Mouse (Mus musculus) liver (tissue): ENCODE data around the gene Paxx.

Experiments used
- DNase-seq: peaks from one replicate; pipeline ENCODE4 v3.0.0-alpha.2; 2020; ENCODE audit warnings: mixed read lengths

The Paxx gene

DNA sequence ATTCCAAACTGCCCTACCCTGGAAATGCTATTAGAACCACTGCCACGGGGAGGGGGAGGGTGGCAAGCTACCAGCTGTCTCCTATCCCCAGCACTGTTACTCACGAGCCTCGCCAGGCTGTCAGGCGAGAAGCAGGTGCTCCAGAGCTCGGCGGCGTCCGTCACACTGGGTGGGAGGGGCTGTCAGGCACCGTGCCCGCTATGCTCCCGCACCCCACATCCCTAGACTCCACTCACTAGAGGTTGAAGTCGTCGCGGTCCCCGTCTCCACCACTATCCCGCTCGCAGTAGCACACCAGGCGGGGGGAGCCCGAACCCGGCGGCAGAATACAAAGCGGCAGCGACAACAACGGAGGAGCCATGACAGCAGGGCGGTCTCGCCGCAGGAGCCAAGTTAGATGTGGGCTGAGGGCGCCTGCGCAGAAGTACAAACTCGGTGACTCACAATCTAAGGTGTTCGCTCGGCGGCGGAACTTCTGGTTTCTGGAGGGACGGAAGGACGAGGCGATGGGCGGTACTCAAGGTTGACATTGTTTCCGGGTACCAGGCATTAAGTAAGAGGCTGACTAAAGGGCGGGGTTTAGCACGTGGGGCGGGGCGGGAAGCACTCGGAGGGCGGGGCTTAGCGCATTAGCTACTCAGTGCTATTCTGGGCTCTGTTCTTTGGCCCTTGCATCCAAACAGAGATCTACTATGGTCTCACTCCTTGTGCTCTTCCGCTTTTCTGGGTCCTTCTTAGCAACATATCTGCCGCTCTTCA lies at the start of gene Paxx:
Paxx (minus strand) TSS at position 544 of the 759 bp plus-strand sequence.
- peak; percentile 94 for DNase-seq

DNA sequence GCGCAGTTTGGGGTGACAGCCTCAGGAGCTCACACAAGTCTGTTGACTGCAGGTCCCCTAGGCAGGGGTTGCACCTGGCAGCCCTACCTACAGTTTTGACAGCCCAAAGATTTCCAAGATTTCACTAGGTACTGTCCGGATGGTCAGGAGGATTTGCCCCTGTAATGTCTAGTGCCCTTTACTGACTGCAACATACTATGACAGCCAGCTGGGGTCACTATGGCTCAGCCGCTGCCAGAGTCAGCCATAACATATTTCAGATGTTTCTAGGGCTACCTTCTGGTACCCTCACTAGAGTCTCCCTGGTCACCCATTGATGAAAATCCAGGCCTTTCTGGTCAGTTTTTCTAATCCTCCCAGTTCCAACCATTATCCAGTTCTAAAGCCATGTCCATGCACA lies 49.0 kb upstream of the Paxx start:
- no peak for DNase-seq

DNA sequence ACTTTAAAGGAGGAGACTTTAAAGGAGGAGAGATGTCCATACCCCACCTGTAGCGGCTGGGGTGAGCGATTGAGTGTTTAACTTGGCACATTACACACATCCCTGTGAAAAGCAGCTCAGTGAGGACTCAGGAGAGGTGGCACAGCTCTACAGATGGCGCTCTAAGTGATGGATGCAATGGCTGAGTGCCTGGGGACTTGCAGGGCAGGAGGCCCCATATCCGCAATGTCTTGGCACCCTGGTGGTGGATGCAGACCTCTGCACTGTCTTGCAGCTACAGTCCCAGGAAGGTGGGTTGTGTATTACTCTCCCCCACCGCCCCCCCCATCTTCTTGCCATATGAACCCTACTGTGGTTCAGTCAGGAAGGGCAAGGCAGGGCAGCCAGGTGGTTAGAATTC lies 46.1 kb upstream of the Paxx start:
- DNase-seq = peak; percentile 21

DNA sequence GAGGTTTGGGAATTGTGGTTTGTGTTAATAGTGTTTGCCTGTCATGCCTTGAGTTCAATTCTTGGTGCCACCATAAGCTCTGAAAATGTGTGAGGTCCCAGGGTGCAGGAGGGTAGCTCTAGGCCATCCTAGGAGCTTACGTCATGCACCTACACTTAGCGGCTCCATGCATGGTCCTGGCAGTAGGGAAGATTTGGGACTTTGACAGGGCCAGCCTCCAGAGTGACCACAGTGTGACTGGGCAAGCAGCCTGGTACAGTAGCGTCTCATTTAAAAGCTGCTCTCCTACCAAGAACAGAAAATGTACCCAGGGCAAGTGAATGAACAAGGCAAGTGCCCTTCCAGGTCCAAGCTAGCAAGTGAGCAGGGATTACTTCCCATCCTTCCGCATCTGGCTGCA lies 45.0 kb upstream of the Paxx start:
- DNase-seq = no peak

DNA sequence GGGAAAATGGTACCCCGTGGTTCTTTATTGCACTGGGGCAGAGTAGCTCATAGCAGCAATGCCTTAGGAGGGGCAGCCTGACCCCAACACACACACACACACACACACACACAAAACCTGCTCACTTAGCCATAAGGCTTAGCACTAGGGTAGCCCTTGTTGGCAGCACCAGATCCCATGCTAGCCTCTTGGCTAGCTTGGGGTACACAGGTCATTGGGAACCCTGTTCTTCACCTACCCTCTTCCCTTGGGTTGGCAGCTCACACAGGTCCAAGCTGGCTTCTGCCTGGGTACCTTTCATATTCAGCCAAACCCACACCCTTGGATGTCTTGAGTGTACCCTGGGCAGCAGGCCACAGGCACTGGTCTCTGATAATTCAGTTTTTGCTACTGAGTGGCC lies 44.1 kb upstream of the Paxx start:
- DNase-seq = no peak

DNA sequence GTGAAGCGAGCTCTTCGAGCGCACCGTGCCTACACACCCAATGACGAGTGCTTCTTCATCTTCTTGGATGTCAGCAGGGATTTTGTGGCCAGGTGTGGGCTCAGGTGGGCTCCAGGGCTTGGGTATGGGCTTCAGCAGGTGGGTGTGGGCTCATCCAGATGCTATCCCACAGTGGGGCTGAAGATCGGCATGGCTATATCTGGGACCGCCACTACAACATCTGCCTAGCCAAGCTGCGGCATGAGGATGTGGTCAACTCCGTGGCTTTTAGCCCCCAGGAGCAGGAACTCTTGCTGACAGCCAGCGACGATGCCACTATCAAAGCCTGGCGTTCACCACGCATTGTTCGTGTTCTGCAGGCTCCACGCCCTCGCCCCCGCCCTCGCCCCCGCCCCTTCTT lies 43.6 kb upstream of the Paxx start:
- DNase-seq = no peak

DNA sequence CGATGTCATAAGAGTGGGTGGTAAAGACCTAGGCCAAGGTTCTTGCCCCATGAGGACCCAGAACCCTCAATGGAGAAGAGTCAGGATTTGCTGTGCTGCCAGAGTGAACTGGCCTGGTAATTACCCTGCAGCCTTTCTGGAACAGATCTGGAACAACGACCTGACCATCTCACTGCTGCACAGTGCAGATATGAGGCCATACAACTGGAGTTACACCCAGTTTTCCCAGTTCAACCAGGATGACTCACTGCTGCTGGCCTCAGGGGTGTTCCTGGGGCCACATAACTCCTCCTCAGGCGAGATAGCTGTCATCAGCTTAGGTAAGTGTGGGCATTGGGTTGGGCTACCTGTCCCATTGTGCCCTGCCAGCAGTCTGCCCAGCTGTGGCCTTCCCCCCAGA lies 41.8 kb upstream of the Paxx start:
- peak; percentile 73 for DNase-seq

DNA sequence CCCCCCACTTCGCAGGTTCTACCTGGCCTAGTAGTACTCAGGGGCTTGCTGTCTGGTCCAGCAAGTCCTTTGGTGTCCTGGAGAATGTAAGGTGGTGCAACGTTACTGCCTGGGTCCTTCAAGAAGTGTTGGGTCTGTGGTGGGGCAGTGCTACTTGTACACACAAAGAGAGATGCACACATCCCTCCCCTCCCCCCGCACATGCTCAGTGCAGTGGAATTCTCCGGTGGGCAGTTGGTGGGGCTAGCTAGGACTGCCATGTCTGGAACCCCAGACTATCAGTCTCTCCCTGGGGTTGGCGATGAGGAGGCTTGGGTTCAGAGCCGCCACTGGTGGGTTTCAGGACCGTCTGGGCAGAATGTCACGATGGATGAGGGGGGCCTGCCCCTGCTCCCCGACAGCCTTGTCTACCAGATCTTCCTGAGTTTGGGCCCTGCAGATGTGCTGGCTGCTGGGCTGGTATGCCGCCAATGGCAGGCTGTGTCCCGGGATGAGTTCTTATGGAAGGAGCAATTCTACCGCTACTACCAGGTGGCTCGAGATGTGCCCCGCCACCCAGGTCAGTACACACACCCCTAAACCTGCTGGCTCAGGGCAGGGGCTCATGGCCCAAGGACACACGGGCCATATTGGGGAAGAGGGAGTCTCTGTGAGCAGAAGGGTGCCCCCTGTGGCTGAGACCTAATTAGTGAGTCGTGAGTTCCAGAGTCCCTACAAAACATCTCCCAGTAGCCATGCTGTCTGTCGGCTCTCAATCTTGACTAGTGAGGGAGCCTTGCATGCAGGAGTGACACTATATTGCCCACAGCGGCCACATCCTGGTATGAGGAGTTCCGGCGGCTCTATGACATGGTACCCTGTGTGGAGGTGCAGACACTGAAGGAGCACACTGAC lies 40.9 kb upstream of the Paxx start, which contains the start of gene C8g:
C8g (minus strand) TSS at position 127 of the 894 bp plus-strand sequence.
- DNase-seq = peak; percentile 27

DNA sequence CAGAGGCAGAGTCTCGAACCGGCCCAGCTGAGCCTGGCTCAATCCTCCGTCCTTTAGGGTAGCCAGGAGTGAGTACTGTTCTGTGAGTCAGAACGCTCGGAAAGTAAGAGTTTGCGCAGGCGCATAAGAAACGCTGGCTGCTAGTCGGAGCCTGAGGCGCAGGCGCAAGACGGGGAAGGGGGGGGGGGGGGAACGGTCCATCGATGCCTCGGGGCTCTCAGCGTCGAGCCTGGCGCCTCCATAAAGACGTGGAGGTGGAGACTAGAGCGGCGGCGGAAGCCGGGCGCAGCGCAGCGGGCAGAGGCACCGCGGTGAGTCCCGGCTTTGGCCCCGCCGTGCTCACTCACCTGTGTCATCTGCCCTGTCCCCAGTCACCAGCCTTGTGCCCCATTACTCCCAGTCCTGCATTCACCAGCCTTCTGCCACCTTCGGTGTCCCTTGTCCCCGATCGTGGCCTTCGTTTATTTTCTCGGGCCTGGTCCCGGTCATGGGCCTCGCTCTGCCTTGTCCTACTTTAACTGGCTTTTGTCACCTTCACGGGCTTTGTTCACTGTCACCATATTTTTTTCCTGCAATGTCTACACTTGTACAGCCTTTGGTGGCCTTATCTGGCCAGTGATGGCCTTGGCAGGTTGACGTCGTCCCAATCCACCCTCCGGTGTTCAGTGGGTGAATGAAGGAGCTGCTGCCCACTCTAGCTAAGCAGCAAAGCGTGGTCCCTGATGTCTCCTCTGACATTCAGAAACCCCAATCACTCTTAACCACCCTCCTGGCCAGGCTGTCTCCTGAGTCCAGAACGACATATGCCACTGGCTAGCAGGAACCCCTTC lies 39.9 kb upstream of the Paxx start, which contains the start of gene Fbxw5:
Fbxw5 (plus strand) TSS at position 175 of the 830 bp plus-strand sequence.
- DNase-seq = peak; percentile 95

DNA sequence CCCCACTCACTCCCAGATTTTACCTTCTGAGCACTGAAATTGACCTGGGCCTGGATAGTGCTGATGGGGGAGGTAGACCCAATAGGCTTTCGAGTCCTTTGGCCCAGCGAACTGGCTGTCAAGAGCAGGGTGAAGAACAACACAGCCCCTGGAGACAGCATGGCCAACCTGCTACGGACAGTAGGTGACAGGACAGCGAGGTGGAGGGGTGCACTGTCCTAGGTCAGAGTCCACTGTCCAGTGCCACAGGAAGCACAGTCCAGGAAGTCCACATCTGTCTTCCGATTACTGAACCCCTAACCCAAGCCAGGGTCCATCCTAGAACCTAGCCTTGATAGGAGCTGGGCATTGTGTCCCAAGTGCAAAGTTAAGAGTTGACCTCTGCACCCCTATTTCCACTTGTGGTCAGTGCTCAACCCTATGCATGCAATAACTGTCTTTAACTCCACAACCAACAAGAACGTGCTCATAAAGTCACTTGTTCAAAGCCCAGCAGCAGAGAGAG lies 39.2 kb upstream of the Paxx start:
- DNase-seq = peak; percentile 13

DNA sequence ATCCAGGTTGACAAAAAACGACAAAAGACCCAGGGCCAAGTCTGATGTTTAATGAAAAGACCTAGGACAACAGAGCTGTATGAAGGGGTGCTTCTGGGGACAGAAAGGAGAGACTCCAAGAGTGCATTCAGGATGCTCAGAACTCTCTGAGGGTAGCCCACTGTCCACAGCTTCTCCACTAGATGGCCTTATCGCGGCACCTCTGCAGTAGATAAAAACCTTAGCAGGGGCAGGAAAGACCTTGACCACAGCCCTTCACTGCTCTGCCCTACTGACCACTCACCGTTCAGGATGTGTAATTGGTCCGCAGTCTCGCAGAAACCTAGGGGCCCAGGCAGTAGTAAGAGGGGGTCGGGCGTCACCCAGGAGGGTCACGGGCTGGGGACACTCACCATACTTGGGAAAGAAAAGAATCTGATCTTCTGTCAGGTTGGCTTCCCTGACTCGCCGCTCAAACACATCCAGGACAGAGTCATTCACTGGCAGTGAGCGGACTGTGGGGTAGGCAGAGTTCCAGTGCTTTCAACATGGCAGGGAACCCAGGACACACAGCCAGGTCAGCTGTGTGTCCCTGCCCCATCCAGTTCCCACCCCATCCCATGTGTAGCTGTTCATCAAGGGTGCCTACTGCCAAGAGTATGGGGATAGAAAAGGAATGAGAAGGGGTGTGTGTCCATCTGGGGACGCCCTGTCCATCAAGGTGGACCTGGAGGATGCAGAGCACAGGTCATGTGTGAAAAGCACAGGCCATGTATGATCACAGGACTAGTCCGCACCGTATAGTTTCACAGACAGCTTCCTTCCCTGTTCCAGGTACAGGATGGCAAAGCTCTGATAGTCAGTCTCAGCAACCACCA lies 38.0 kb upstream of the Paxx start:
- no peak for DNase-seq

DNA sequence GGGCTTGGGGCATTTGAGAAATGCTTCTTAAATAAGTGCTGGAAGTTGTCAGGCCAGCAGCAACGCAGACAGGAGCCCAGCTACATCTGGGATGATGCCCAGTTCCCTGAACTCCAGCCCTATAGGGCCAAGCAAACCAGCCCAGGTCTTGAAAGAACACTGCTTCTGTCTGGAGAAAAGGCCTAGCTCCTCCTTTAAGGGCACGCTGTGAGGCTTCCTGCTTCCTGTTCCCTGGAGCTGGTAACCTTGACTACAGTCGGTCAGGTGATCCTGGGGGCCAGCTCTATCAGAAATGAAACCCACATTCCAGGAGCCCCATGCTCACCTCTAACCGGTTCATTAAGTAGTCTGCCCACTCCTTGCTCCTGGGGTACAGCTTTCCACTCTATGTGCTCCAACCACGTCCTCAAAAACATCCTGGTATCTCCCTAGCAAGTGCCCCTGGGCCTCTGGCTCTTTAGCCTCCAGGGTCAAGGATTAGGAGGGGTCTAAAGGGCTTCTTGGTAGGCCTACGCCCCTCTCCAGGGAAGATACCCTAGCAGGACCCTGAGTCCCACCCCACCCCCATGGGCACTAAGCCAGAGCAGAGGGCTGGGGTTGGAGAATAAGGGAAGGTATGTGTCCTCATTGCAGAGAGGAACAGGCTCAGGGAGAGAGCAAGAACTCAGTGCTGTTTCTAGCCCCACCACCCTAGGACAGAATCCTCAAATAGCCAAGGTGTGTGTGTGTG lies 37.1 kb upstream of the Paxx start:
- DNase-seq = no peak

DNA sequence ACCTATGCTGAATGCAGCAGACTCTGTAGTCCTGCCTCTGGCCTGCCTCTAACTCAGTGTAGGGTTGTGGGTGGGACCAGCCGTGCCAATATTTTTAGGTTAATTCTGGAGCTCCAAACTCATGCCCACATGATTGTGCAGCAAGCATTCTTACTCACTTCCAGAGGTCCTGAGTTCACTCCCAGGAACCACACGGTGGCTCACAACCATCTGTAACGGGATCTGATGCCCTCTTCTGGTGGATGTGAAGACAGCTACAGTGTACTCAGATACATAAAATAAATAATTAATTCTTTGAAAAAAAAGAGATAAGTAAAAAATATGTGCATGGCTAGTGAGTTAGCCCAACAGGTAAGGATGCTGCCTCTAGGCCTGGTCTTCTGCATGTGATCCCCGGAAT lies 35.6 kb upstream of the Paxx start:
- DNase-seq = peak; percentile 28

DNA sequence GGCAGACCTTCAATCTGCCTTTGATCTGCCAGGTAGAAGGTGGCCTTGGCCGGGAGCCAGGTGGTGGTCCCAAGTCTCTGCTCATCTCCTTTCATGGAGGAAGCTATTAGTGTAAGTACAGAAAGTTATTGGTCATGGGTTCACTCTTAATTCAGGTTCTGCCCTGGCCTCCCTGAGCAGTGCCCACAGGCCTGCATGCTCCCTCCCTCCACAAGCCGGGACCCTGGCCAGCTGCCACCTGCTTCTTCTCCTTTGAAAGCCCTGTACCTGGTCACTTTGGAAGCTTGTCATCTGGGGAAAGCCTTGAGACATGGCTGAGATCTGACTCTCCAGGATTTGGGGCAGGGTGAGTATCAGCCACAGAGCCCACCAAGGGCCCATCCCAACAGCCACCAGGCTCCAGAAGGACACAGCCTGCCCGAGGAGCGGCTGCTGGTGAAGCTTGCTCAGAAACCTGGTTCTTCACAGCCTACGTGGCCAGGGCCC lies 32.6 kb upstream of the Paxx start, which contains the start of gene Lcn12:
Lcn12 (minus strand) TSS at position 436 of the 486 bp plus-strand sequence.
- DNase-seq = no peak

DNA sequence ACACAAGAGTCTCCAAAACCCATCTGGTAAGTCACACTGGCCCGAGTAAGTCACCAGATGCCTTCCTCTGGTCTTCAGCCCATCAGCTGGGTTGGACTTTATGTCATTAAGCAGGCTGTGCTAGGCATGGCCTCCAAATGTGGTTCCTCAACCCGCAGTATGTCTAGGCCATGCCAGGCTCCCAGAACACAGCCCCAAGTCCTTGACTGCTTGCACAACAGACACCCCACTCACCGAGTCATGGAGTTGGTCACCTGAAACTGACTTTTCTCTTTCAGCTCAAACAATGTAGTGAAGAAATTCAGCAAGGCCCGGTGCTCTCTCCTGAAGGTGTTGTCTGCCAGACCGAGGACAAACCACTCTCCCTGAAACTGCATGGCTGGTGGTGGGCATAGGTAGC lies 32.1 kb upstream of the Paxx start:
- DNase-seq = no peak

DNA sequence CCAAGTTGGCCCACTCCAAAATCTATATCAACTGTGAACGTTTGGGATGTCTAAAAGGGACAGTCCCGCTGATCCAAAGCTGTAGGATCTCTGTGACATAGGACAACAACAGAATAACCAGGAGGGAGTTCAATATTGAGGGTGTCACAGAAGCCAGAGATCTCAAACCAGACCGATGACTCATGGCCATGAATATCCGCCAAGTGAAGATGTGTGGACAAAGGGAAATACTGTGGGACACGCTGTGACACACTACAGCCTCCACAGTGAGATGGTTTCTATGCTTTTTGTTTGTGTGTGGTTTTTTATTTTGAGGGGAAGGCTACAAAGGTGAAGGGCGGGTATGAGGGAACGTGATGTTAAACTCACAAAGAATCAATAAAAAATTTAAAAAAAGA lies 27.8 kb upstream of the Paxx start:
- no peak for DNase-seq

DNA sequence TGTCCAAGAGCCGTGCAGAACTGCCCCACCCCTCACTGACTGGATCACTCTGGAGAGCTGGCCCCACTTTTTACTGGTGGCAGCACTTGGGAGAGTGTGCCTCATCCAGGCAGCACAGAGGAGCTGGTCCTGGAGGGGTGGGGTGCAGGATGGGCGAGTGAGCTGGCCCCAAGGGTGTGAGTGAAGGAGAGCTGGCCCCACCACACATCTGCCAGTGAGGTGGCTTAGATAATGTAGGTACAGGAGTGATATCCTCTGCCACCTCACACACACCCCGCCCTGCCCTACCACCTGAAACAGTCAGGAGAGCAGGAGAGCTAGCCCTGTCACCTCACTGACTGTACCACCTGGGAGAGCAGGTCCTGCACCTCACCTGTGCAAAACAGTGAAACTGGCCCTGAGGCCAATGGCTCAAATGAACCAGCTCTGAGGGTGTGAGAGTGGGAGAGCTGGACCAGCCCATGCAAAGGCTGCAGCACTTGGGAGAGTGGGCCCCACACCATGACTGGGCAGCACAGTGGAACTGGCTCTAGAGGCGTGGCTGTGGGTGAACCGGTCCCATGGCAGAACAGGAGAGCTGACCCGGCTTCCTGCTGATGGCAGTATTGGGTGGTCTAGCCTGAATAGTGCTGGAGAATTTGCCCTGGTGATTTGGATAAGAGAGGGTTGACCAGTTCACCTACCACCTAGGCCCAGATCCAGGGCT lies 27.2 kb upstream of the Paxx start:
- peak; percentile 39 for DNase-seq

DNA sequence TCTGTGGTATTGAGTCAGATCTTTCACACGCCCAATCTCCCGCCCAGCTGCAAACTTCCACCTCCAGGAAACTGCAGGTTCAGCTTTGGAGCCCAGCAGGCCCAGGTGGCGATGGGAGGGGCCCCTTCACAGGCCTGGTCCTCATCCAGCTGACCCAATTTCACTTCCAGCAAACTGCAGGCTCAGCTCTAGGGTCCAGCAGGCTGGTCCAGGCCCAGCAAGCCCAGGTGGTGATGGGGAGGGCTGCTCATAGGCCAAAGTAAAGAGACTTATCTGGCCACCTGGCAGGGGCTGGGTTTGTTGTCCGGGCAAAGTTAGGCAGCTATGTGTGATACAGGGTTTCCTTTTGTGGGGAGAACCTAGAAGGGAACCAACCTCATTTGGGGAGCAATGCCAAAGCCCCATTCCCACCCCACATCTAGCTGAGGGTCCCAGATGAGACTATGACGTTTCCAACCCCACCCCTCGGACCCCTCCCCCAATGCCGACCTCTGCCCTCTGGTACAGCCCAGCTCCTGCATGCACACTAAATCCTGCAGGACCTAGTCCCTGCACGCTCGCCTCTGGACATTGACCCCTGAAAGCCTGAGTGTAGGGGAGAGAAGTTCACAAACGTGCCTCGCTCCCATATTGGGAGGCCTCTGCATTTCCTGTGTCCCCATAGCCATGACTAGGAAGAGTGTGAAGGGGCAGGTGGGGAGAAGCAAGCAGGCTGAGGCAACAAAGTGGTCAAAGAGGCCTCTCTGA lies 24.2 kb upstream of the Paxx start:
- peak; percentile 46 for DNase-seq

DNA sequence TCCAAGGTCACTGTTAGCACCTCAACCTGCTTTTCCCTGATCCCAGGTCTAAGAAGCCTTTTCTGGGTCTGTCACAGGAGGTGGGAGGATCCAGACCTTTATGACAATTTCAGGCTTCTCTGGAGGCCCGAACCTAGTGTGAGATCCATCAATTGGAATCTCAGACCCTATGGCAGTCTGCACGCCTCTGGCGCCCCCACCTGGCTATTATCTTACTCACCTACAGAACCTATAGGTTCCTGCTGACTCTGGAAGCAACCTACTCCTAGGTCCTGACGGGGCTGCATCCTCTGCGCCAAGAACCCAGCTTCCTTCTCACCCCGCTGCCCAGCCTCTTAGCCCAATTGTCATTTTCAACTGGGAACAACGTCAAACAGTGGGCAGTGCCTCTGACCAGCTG lies 22.1 kb upstream of the Paxx start:
- DNase-seq = peak; percentile 74
